In genomic region chr12:107891449-107891848, GRCm38 (mm10) we compare ENCODE assay signal across 20 mouse cellular contexts.
"Had no signal": no experiment of that assay in that cellular context is flagged by ENCODE, and none has a peak within 500 bp of the region (broad histone marks: within the 10 kb centered on the region; RNA-seq: fewer than 3 reads in every experiment).

No protein-coding gene starts in this region.

- DNase-seq: kidney, adult 2 months; liver, postnatal 0 days; lung, embryonic 14.5 days; retina, postnatal 1 day; right cerebral cortex, postnatal 25 days; spleen, adult 18-20 months; thymus, adult 18-20 months; thymus, postnatal 36 days had no signal

- H3K27me3 ChIP-seq: limb, embryonic 12.5 days; limb, embryonic 15.5 days; neural tube, embryonic 13.5 days; stomach, embryonic 15.5 days had no signal

- ATAC-seq: liver, postnatal 0 days; lung, postnatal 0 days; midbrain, embryonic 16.5 days had no signal

- H3K27ac ChIP-seq: kidney, postnatal 0 days; left cerebral cortex, adult 2 months; limb, embryonic 15.5 days; liver, embryonic 14.5 days; macrophage; midbrain, embryonic 12.5 days; neural tube, embryonic 13.5 days; stomach, embryonic 15.5 days had no signal

- H3K36me3 ChIP-seq: limb, embryonic 12.5 days; limb, embryonic 15.5 days; midbrain, embryonic 12.5 days; neural tube, embryonic 13.5 days; stomach, embryonic 15.5 days had no signal

- H3K4me3 ChIP-seq: left cerebral cortex, adult 2 months; limb, embryonic 12.5 days; limb, embryonic 15.5 days; midbrain, embryonic 12.5 days; myocyte; neural tube, embryonic 13.5 days; stomach, embryonic 15.5 days had no signal

- H3K9me3 ChIP-seq: limb, embryonic 12.5 days; limb, embryonic 15.5 days; midbrain, embryonic 12.5 days; neural tube, embryonic 13.5 days; stomach, embryonic 15.5 days had no signal
